Mouse (Mus musculus): ENCODE data around the gene Il20rb. TPM values are rescaled to one million over a fixed set of nuclear protein-coding genes. Genes with fewer than 3 reads are reported as not detected.

Il20rb gene
- polyA plus RNA-seq, 2 experiments: 4.0 to 4.5 TPM

- Histone ChIP-seq H3K27me3 (ENCODE audit: control insufficient read depth, insufficient read depth, low read length) (no peaks in the 10 kb centered on the region), H3K27ac (replicated peaks; ENCODE audit: low read depth, low read length) (no peak overlapping the region), H3K36me3 (ENCODE audit: control insufficient read depth, insufficient read depth, low read length) (peaks cover 5% of the 10 kb centered on the region; the same call in 1 of the 2 replicates), H3K4me3 (replicated peaks; ENCODE audit: low read length) (no peak overlapping the region), H3K4me1 (ENCODE audit: control insufficient read depth, insufficient read depth, low read length) (peaks cover 2% of the 10 kb centered on the region; the same call in 1 of the 2 replicates), H3K4me2 (replicated peaks; ENCODE audit: low read depth, low read length, severe bottlenecking) (no peak overlapping the region), H3K9ac (ENCODE audit: low read depth, low read length, severe bottlenecking) (no peak overlapping the region), H3K9me3 (ENCODE audit: control insufficient read depth, low read length) (no peaks in the 10 kb centered on the region)
- ATAC-seq (ENCODE audit: low FRiP score, low read depth) (no peak), DNase-seq (ENCODE audit: low spot score) (no peak)
- WGBS: 71% methylated on average over 4 of the region's 4 CpGs
- no peak for TF ChIP-seq POLR2A (IDR thresholded peaks at IDR 0.05; ENCODE audit: borderline replicate concordance, extremely low read depth, insufficient read depth, insufficient read length)
Measured at GRCm38 (mm10) chr9:100505498-100505897, 18.9 kb upstream of the Il20rb start.

- Histone ChIP-seq H3K4me1 (ENCODE audit: control insufficient read depth, insufficient read depth, low read length) (no peaks in the 10 kb centered on the region; the same call in 1 of the 2 replicates), H3K9ac (ENCODE audit: low read depth, low read length, severe bottlenecking) (no peak overlapping the region), H3K27ac (replicated peaks; ENCODE audit: low read depth, low read length) (no peak overlapping the region), H3K4me2 (replicated peaks; ENCODE audit: low read depth, low read length, severe bottlenecking) (no peak overlapping the region), H3K36me3 (ENCODE audit: control insufficient read depth, insufficient read depth, low read length) (peaks cover 12% of the 10 kb centered on the region), H3K9me3 (ENCODE audit: control insufficient read depth, low read length) (no peaks in the 10 kb centered on the region), H3K4me3 (replicated peaks; ENCODE audit: low read length) (no peak overlapping the region), H3K27me3 (ENCODE audit: control insufficient read depth, insufficient read depth, low read length) (no peaks in the 10 kb centered on the region)
- DNase-seq (ENCODE audit: low spot score) (no peak), ATAC-seq (ENCODE audit: low FRiP score, low read depth) (no peak)
- WGBS: 87% methylated on average over 5 of the region's 5 CpGs
- TF ChIP-seq POLR2A (IDR thresholded peaks at IDR 0.05; ENCODE audit: borderline replicate concordance, extremely low read depth, insufficient read depth, insufficient read length): no peak
Measured at GRCm38 (mm10) chr9:100493611-100494261, 7.1 kb upstream of the Il20rb start.

- Histone ChIP-seq H3K27ac (replicated peaks; ENCODE audit: low read depth, low read length) (no peak overlapping the region), H3K9ac (ENCODE audit: low read depth, low read length, severe bottlenecking) (no peak overlapping the region), H3K9me3 (ENCODE audit: control insufficient read depth, low read length) (no peaks in the 10 kb centered on the region), H3K27me3 (ENCODE audit: control insufficient read depth, insufficient read depth, low read length) (no peaks in the 10 kb centered on the region), H3K4me2 (replicated peaks; ENCODE audit: low read depth, low read length, severe bottlenecking) (no peak overlapping the region), H3K36me3 (ENCODE audit: control insufficient read depth, insufficient read depth, low read length) (peaks cover 3% of the 10 kb centered on the region; the same call in 1 of the 2 replicates), H3K4me3 (replicated peaks; ENCODE audit: low read length) (no peak overlapping the region), H3K4me1 (ENCODE audit: control insufficient read depth, insufficient read depth, low read length) (no peaks in the 10 kb centered on the region; the same call in 1 of the 2 replicates)
- DNase-seq (ENCODE audit: low spot score): no peak
- 89% methylated on average over 1 of the region's 1 CpGs for WGBS
- TF ChIP-seq POLR2A (IDR thresholded peaks at IDR 0.05; ENCODE audit: borderline replicate concordance, extremely low read depth, insufficient read depth, insufficient read length): no peak
- ATAC-seq (ENCODE audit: low FRiP score, low read depth): no peak
Measured at GRCm38 (mm10) chr9:100491424-100491823, 4.8 kb upstream of the Il20rb start.

GRCm38 (mm10) chr9:100488969-100489368 lies 2.4 kb upstream of the Il20rb start:
- TF ChIP-seq POLR2A (IDR thresholded peaks at IDR 0.05; ENCODE audit: borderline replicate concordance, extremely low read depth, insufficient read depth, insufficient read length): no peak
- Histone ChIP-seq H3K4me1 (ENCODE audit: control insufficient read depth, insufficient read depth, low read length) (no peaks in the 10 kb centered on the region; the same call in 1 of the 2 replicates), H3K9me3 (ENCODE audit: control insufficient read depth, low read length) (no peaks in the 10 kb centered on the region), H3K4me3 (replicated peaks; ENCODE audit: low read length) (no peak overlapping the region), H3K27ac (replicated peaks; ENCODE audit: low read depth, low read length) (no peak overlapping the region), H3K9ac (ENCODE audit: low read depth, low read length, severe bottlenecking) (no peak overlapping the region), H3K4me2 (replicated peaks; ENCODE audit: low read depth, low read length, severe bottlenecking) (no peak overlapping the region), H3K27me3 (ENCODE audit: control insufficient read depth, insufficient read depth, low read length) (no peaks in the 10 kb centered on the region), H3K36me3 (ENCODE audit: control insufficient read depth, insufficient read depth, low read length) (peaks cover 3% of the 10 kb centered on the region; the same call in 1 of the 2 replicates)
- DNase-seq (ENCODE audit: low spot score): no peak
- WGBS: 93% methylated on average over 6 of the region's 6 CpGs
- no peak for ATAC-seq (ENCODE audit: low FRiP score, low read depth)

GRCm38 (mm10) chr9:100488056-100488713 lies 1.6 kb upstream of the Il20rb start:
- Histone ChIP-seq H3K4me1 (ENCODE audit: control insufficient read depth, insufficient read depth, low read length) (no peaks in the 10 kb centered on the region; the same call in 1 of the 2 replicates), H3K4me2 (replicated peaks; ENCODE audit: low read depth, low read length, severe bottlenecking) (no peak overlapping the region), H3K27me3 (ENCODE audit: control insufficient read depth, insufficient read depth, low read length) (no peaks in the 10 kb centered on the region), H3K9ac (ENCODE audit: low read depth, low read length, severe bottlenecking) (no peak overlapping the region), H3K27ac (replicated peaks; ENCODE audit: low read depth, low read length) (no peak overlapping the region), H3K4me3 (replicated peaks; ENCODE audit: low read length) (no peak overlapping the region), H3K9me3 (ENCODE audit: control insufficient read depth, low read length) (no peaks in the 10 kb centered on the region), H3K36me3 (ENCODE audit: control insufficient read depth, insufficient read depth, low read length) (peaks cover 3% of the 10 kb centered on the region; the same call in 1 of the 2 replicates)
- ATAC-seq (ENCODE audit: low FRiP score, low read depth): no peak
- WGBS: 74% methylated on average over 7 of the region's 7 CpGs
- TF ChIP-seq POLR2A (IDR thresholded peaks at IDR 0.05; ENCODE audit: borderline replicate concordance, extremely low read depth, insufficient read depth, insufficient read length): no peak
- no peak for DNase-seq (ENCODE audit: low spot score)

Data from limb, embryonic 14.5 days (tissue).